Mouse (Mus musculus) kidney, adult 18-20 months (tissue): ENCODE measurements around the gene Slc22a23.

Experiments
- DNase-seq: peaks from one replicate; pipeline ENCODE4 v3.0.0; 2021

The Slc22a23 gene

DNA sequence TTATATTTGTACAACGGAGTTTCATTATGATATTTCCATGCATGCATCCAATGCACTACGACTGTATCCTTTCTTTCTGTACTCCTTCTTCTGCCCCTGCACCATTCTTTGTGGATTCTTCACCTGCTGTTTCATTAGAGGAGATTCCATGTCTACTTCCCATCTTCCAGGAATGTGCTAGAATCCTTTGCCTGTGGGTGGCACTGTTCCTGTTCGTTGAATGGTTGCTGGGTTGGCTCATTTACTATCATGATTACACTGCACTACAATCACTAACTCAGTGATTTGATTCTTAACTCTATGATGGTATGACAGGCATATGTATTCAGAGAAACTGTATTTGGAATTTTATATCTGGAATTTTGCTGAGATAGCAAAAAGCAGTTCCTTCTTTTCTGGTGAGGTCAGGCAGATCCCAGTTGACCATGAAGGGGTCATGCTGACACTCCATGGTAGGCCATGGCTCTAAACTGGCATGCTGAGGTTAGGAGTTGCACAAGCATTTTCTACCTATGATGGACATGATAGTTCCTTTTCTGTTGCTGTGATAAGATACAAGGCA is 187.3 kb downstream of the Slc22a23 start:
- DNase-seq: no peak

DNA sequence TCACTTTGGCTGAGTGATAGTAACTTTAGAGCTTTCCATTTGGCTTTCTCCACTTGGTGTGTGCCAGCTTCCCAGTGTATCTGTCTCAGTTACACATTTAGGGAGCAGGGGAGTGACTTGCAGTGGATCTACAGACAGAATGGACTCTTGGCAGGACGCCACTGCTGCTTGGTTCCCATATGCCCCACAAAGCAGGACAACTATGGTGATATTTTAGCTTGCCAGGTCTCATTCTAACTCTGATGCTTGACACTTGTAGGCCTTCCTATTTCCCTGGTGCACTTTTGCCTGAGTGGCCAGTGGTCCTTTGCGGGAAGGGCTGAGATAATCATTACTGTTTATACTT is 188.2 kb downstream of the Slc22a23 start:
- no peak for DNase-seq

GRCm38 (mm10) chr13:34156133-34156839 is 188.7 kb downstream of the Slc22a23 start:
- DNase-seq: no peak

GRCm38 (mm10) chr13:34154931-34155272 is 190.1 kb downstream of the Slc22a23 start:
- peak; percentile 77 for DNase-seq

DNA sequence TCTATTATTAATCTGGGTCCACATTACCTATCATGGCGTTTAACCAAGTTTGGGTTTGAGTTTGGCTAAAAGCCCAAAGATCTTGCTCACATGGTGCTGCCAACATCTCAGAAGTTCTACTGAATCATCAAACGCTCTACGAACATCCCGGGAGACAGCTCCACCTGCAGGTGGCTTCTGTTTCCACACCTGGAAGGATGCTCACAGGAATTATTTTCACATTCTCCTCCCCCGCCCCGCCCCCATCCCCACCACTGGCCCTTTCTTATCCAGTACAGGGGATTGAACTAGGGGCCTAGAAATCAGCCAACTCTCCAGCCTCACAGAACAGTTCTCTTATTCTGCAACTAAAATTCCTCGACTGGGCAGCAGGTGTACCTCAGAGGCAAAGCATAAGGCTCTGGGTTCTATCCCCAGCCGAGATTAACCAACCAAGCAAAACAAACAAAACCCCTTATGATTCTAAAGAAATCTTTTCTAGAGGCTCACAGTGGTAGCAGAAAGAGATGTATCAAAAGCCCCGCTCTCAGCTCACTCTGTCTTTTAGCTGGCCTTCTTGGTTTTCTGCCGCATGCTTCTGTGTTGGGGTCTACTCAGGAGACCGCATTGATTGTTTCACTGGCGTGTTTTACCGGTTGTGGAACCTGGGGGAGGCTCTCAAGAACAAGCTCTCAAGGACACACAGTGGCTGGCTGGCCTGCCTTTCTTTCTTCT is 190.6 kb downstream of the Slc22a23 start:
- peak; percentile 85 for DNase-seq

DNA sequence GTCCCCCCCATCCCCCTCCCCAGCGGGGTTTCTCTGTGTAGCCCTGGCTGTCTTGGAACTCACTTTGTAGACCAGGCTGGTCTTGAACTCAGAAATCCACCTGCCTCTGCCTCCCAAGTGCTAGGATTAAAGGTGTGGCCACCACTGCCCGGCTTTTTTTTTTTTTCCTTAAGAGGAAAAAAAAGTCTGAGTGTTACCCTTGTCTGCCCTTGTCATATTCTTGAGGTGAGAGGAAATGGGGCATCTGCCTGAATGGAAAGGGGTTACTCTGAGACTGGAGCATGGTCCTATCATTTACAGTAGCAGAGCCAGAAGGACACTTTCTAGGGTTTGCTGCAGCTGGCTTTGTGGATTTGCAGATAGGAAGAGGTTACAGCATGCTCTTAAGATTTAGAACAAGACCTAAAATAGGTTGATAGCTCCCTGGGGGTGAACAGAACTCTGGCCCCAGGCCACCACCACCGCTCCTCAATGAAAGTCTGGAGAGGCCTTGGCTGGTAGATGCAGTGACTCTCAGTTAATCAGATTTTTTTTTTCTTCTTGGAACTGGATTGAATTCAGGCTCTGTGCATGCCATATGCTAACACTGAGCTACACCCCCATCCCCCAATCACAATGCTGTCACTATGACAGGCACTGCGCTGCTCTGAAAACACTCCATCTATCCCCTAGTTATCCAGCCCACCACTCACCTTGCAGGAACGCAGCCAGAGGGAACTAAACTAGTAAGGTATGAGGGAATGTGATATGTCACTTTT is 191.5 kb downstream of the Slc22a23 start:
- no peak for DNase-seq

DNA sequence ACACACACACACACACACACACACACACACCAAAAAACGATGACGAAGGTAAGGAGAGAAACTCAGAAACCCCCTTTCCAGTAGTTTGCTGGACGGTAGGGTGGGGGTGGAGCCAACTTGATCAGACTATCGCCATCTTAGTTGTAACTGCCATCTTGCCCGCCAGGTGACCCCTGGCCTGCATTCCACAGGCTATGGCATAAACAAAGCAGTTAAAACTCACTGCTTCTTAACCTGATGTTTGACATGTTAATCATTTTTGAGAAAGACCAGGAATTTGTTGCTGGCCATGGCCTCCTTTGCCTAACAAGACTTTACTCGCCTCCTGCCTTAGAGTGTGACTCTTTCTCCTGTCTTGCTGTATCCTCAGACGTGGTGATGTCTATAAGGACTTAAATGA is 192.3 kb downstream of the Slc22a23 start:
- peak; percentile 38 for DNase-seq

DNA sequence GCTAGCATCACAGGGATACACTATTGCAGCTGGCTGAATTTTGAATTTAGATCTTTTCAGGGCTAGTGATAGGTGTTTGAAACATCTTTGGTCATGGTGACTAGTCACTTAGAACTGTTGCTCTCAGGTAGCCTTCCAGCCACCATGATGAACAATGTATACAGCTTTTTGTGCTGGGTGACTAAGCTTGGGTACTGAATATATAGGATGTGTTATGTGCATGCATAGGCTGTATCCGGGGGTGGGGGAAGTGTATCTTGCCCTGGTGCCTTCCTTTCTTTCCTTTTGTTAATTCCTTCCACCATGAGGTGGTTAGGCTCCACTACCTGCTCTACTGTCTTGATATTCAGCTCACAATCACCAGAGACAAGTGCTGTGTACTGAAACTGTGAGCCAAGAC is 193.6 kb downstream of the Slc22a23 start:
- DNase-seq: no peak

DNA sequence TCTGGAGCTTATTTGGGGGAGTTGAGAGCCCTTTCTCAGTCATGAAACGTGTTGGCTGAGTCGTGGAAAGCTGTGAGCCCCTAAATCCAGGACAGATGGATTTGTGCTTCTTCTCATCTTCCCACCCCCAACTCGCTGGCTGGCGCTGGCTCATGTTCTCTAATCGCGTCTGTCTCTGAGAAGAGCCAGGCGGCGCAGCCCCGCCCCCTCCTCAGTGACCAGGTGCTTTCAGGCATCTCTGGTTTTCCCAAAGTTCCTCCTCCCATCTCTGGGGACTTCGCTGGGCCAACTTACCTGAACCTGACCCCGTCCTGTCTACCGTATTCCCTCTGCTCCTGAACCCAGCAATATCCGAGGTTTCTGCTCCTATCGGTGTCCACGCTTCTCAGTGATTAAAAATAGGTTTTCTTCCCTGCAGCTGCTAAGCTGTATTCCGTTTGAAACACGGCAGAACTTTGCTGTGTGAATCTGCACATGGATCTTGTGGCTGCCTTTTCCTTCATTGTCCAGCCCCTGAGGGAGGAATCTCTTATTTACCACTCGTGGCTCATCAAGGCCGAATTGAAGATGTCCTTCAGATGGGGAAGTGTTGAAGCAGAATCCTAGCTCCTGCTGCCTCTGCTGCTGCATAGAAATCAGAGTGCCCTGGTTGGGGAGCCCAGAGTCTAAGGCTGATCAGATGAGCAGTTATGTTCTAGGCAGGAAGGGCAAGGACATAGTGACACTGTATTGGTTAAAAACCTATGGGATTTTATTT is 194.5 kb downstream of the Slc22a23 start:
- no peak for DNase-seq

DNA sequence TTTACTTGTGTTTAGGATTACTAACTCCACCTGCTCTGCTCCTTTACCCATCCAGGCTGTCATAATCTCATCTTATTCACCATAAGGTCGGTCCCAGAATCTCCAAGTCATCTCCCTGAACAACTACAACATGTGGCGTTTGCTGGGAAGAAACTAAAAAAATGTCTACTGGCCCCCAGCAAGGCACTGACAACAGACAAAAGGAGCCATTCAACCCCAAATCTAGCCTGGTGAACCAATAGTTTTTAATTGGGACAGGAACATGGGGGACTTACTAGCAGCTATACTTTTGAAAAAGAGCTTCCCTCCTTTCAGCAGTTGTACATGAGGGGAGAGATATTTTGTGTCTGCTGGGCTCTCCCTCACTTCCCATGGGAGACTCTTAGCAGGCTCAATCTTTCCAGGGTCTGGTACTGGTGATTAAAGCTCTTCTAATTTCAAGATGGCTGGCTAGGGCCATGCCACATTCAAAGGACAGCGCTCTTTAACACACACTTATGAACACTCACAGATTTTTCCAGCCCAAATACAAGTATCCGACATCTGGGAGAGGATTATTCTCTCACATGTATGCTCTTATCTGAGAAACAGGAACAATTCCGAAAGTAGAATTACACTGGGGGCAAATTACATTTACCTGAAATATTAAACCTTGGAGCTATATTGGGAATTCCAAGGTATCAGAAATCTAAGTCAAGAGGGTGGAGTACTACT is 195.4 kb downstream of the Slc22a23 start:
- no peak for DNase-seq

DNA sequence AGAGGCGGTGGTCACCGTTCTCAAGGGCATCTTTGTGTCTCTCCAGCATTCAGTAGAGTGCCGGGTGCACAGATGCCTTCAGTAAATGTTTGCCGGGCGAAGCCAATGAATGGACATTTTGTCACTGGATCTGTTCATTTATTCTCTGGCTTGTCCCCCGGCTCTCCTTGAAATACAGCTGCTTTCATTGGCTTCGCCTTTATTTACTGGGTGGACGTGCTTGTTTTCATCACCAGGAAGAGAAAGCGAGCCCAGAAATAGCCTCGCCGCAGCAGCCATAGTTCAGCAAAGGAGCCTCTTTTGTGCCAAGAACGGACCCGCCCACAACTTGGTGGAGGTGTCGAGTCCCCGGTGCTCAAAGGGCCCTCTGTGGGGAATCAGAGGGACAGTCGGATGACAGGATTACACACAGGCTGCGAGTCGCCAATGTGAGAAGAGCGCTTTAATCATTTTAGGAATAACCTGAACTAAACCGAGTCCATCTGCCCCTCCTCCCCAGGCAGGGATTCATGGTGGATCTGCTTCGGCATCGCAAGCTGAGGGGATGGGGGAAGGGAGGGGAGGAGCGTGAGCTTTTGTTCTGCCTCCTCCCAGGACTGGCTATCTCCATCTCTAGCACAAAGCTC is 196.1 kb downstream of the Slc22a23 start:
- peak; percentile 54 for DNase-seq

- DNase-seq: no peak
Measured at GRCm38 (mm10) chr13:34148181-34148580, 196.8 kb downstream of the Slc22a23 start.

GRCm38 (mm10) chr13:34146916-34147315 is 198.1 kb downstream of the Slc22a23 start:
- DNase-seq: no peak

DNA sequence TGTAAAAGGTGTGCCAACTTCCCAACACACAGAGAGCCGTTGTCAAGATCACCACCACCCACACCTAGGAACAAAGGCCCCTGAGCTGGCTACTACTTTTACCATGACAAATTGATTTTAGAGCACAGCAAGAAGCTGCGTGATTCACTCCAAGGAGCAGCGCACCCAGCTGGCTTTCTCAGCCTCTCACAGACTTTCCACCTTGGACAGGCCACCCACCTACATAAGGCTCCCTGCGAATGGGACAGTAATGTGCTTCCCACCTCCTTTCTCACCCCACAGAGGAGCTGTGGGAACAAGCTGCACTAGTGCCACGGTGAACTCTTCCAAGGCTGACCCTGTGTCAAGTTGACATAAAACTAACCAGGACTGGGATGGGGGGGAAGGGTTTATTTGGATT is 201.6 kb downstream of the Slc22a23 start:
- DNase-seq: no peak

DNA sequence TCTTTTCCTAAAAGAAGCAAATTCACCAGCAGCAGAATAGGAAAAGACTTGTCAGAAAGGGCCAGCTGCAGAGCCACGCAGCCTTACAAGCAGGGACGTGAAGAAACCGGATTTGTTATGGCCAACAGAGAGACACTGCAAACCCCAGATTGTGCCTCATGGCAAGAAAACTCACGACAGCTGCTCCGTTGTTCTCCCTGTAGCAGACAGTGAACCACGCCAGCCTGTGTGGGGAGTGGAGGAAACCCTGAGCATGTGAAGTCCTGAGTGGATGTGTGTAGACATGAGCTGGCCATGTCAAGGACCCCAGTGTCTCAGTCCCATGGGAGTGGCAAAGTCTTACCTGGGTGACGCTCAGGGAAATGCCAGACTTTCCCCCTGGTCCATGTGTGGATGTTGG is 208.4 kb downstream of the Slc22a23 start:
- DNase-seq: no peak

DNA sequence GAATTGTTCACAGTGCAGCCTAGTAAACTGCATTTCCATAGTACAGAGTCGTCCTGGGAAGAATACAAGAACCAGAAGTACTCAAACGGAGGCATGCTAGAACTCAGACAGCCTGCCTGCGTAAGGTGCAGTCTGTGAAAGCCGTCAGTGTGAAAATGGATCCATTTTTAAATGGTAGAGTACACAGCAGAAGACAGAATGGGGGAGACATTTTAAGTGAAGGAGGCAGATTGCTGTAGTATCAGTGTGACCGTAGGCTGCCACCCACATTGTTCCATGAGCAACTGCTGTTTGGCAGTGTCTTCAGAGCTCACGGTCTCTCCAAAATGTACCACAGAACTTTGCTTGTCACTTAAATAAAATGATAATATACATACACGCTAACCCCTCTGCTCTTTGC is 210.7 kb downstream of the Slc22a23 start:
- no peak for DNase-seq

DNA sequence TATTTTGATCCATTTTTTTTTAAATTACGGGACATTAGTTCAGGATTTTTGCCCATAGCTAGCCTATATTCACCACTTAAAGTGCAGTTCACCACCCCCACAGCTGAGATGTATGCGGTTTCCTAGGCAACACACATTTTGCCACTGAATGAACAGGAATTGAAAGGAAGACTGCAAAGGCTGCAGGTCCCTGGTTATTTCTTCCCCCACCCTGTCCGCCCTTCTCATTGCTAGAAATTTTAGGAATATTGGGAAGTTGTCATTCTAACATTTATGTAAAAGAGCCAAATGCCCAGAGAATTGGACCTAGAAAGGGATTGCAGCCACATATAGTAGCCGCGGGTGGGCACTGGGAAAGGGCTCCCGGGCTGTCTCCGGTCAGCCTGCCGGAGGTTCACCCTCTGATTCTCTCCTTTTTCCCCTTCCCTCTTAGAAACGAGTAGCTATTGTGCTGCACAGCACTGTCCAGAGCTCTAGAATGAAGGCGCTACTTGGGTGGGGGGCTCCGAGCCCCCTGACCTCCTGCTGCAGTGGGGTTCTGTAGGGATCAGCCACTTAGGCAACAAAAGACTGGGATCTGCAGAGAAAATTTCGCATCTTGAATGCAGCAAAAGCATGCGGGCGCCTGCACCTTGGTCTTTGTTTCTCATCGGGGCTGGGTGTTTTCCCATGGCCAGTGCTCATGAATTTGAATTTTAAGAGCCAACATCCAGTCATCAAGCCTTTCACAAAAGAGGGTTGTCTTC is 211.5 kb downstream of the Slc22a23 start:
- no peak for DNase-seq

- DNase-seq: no peak
Measured at GRCm38 (mm10) chr13:34132875-34133274, 212.1 kb downstream of the Slc22a23 start.

DNA sequence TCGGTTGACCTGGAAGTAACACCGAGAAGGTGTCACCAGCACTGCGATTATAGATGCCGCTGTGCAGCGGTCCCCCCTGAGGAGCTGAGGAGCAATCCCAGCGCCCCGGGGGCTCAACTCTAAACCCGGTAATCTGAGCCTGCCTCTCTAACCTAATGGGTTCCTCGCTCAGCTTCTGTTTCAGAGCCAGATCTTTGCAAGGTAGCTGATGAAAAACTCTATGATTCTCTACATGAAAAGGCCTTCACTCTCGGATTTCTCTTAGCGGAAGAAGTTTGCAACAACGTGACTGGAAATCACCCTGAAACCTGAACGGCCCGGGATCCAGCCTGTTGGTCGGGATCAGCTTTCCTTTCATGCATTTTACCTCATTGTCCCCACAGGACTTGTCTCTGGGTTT is 212.7 kb downstream of the Slc22a23 start:
- DNase-seq: no peak

DNA sequence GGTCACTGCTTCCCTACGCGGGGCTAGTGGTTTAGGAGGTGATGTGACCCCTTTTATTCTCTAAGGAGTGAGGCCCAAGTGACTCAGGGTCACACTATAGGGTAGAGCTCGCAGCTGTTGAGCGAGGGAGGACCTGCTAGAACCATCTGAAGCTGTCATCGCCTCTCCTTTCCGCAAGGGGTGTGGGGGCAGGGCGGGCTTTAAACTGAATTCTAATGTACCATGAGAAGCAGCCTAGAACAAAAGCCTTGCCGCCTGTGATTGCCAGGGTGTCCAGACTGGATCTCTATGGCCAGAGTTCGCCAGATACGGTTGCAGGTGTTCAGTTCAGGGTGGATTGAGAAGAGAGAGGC is 213.3 kb downstream of the Slc22a23 start:
- peak; percentile 36 for DNase-seq

- peak; percentile 30 for DNase-seq
Measured at GRCm38 (mm10) chr13:34131011-34131707, 213.8 kb downstream of the Slc22a23 start.
